Mouse (Mus musculus) G1E-ER4 (cell line): Measurements from ENCODE around the gene Gm19426. TPM values are rescaled to one million over a fixed set of nuclear protein-coding genes. Genes with fewer than 3 reads are reported as not detected.
A peak's percentile ranks its signal among the peaks of the same experiment; 100 is the strongest.

Experiments used
- GATA1 ChIP-seq: IDR thresholded peaks from one replicate; pipeline ENCODE4 v1.8.0; 2012; ENCODE audit warnings: low read length, inconsistent platforms
- polyA plus RNA-seq: library from polyadenylated mRNA; stranded (reverse); fragments of >175 nt; gene quantifications from 2 replicates; pipeline ENCODE4 v1.2.3, GENCODE M21; 2012

The Gm19426 gene
- polyA plus RNA-seq, 1 experiment = not detected

GRCm38 (mm10) chr2:84735346-84735920 lies 8.0 kb downstream of the Gm19426 start:
- TF ChIP-seq GATA1 = peak; percentile 71

- TF ChIP-seq GATA1 = no peak
Observed at GRCm38 (mm10) chr2:84734919-84735318, 8.5 kb downstream of the Gm19426 start.

GRCm38 (mm10) chr2:84734351-84734864 lies 9.0 kb downstream of the Gm19426 start:
- TF ChIP-seq GATA1 = no peak

GRCm38 (mm10) chr2:84733579-84734300 lies 9.7 kb downstream of the Gm19426 start, which contains the start of gene Ypel4:
Gene Ypel4 (plus strand): TSS chr2:84734058.
- TF ChIP-seq GATA1 = no peak

GRCm38 (mm10) chr2:84732394-84732793 lies 11.1 kb downstream of the Gm19426 start:
- TF ChIP-seq GATA1 = no peak

- no peak for TF ChIP-seq GATA1
Observed at GRCm38 (mm10) chr2:84731206-84731605, 12.2 kb downstream of the Gm19426 start.

- TF ChIP-seq GATA1 = no peak
Observed at GRCm38 (mm10) chr2:84727172-84727858, 16.1 kb downstream of the Gm19426 start, which contains the start of gene Clp1. Gene Clp1 (minus strand): TSS chr2:84727350.

GRCm38 (mm10) chr2:84726716-84727115 lies 16.7 kb downstream of the Gm19426 start:
- TF ChIP-seq GATA1 = no peak

GRCm38 (mm10) chr2:84725770-84726169 lies 17.7 kb downstream of the Gm19426 start:
- no peak for TF ChIP-seq GATA1

GRCm38 (mm10) chr2:84723856-84724255 lies 19.6 kb downstream of the Gm19426 start:
- no peak for TF ChIP-seq GATA1

- no peak for TF ChIP-seq GATA1
Observed at GRCm38 (mm10) chr2:84721182-84721581, 22.3 kb downstream of the Gm19426 start.

- no peak for TF ChIP-seq GATA1
Observed at GRCm38 (mm10) chr2:84720718-84721117, 22.7 kb downstream of the Gm19426 start.

- TF ChIP-seq GATA1 = no peak
Observed at GRCm38 (mm10) chr2:84717357-84717756, 26.1 kb downstream of the Gm19426 start.

GRCm38 (mm10) chr2:84716423-84717355 lies 26.8 kb downstream of the Gm19426 start:
- TF ChIP-seq GATA1 = no peak
